Mouse (Mus musculus): Measurements from ENCODE around the gene Pcnx. TPM values are rescaled to one million over a fixed set of nuclear protein-coding genes. Genes with fewer than 3 reads are reported as not detected.
"Not testable (repeated sequence)": the region's sequence is repeated elsewhere in the genome, so short reads cannot be mapped to it uniquely, and the experiment has no call there.

The Pcnx gene
- total RNA-seq, 2 experiments from 2014 or later: 91.5 to 99.8 TPM

DNA sequence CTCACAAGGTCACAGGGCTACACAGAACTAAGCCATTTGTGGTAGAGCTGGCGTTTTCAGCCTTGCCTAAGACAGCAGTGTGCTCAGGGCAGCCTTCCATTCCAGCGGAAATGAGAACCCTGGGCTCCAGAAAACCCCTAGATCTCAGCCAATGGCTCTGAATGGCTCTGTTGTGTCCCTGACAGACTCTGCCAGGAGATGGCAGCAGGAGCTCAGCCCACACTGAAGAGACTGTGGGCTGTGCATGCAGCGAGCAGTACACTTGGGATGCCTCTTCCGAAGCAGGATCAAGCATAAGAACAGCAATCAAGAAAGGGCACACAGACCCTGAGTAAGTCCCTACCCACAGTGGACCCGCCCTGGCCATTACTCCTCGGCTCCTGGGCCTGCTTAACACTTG lies 142.9 kb downstream of the Pcnx start:
- intact Hi-C loops (cut with DNase I); DNase-seq (ENCODE audit: low spot score in 2 of 2): not testable (repeated sequence)

DNA sequence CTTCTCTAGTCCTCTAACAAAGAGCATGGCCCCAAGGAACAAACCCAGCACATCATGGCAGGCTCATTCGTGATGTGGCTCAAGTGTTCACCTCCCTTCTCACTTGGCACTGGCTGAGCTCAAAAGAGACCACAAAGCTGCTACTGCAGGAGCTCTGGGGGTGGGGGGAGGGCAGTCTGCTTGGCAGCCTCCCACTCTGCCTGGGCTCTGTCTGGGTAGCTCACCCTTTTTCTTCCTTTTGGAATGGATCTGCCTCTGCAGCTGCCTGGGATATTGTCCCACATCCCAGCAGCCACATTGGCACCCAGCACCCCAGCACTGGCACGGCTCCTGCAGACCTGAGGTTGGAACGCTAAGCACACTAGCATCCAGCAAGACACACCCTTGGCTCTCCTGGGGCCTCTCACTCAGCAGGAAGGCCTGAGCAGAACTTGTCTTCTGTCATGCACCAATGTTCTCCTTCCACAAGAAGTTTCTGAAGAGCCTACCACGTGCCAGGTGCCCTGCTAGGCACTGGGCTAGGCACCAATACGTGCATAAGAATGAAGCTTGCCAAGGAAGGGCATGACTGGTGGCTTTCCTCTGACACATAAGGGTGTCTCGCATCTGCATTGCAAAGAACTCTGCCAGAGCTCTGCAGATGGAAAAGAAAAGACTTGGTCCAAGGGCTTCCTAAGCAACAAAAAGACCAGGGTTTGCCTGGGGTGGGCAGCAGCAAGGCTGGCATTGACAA lies 166.2 kb downstream of the Pcnx start:
- DNase-seq (ENCODE audit: low spot score in 2 of 2); intact Hi-C loops (cut with DNase I): not testable (repeated sequence)

DNA sequence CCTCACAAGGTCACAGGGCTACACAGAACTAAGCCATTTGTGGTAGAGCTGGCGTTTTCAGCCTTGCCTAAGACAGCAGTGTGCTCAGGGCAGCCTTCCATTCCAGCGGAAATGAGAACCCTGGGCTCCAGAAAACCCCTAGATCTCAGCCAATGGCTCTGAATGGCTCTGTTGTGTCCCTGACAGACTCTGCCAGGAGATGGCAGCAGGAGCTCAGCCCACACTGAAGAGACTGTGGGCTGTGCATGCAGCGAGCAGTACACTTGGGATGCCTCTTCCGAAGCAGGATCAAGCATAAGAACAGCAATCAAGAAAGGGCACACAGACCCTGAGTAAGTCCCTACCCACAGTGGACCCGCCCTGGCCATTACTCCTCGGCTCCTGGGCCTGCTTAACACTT lies 173.7 kb downstream of the Pcnx start:
- DNase-seq (ENCODE audit: low spot score in 2 of 2); intact Hi-C loops (cut with DNase I): not testable (repeated sequence)

DNA sequence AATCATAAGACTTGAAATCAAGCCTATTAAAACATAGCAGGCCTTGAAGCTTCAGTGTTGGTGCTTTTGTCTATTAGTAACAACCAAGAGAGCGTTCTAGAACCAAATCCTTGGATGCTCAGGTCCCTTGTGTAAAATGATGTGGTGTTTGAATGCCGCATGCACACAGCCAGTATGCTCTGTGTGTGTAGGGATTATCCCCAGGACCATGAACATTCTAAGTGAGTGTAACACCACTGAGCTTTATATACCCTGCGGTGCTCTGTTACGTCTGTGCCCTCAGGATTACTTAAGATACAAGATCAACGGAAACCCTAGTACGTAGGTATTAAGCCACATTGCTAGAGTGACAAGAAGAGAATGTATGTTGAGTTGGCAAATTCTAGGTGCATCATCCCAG lies 174.2 kb downstream of the Pcnx start:
- intact Hi-C loops (cut with DNase I); DNase-seq (ENCODE audit: low spot score in 2 of 2): not testable (repeated sequence)

DNA sequence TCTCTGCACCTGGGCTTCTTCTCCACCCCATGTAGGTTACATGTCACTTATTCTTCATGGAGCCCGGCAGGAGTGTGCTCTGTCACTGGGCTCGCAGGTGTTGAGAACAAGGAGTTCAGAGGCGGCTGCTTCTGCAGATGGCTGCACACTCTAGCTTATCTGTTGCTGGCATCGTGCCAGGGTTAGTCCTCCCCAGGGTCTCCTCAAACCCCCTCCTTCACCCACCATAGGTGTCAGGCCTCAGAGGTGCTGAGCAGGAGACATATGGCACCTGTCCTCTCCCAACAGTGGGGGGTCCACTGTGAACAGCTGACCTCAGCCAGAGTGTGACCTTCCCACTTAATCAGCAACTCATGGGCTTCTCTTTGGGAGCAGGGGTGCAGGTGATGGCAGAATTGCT lies 184.3 kb downstream of the Pcnx start:
- intact Hi-C loops (cut with DNase I): not testable (repeated sequence)

More for the DNA sequence above, 184.3 kb downstream of the Pcnx start:
- not testable (repeated sequence) for DNase-seq (ENCODE audit: low spot score in 2 of 2)

Other genes starting within 250 kb of the Pcnx start
- 10 to 100 TPM; 53.1 to 57.1 TPM for gene Ttc9, start 228.8 kb upstream of the Pcnx start, total RNA-seq (2021)
- gene Map3k9, start 78.8 kb upstream of the Pcnx start, total RNA-seq (2021): 10 to 100 TPM; 57.9 to 62.6 TPM